Mouse (Mus musculus): ENCODE measurements around the gene Pigk. TPM values are rescaled to one million over a fixed set of nuclear protein-coding genes. Genes with fewer than 3 reads are reported as not detected.

Gene Pigk
- polyA plus RNA-seq, 1 experiment from 2014 or later: 40.9 TPM

GRCm38 (mm10) chr3:152950299-152950698, 236.4 kb downstream of the Pigk start:
- H3K4me3 ChIP-seq (ENCODE audit: low read depth, low read length): no peak overlapping the region
- H3K9ac ChIP-seq (ENCODE audit: low read length): no peak overlapping the region
- H3K9me3 ChIP-seq (ENCODE audit: control insufficient read depth, low read length): no peaks in the 10 kb centered on the region
- H3K4me2 ChIP-seq (replicated peaks; ENCODE audit: low read depth): no peak overlapping the region
- no peak overlapping the region for H3K27ac ChIP-seq (replicated peaks)
- H3K36me3 ChIP-seq (ENCODE audit: control insufficient read depth, insufficient read depth, low read length): no peaks in the 10 kb centered on the region
- no peaks in the 10 kb centered on the region for H3K4me1 ChIP-seq (replicated peaks; ENCODE audit: control insufficient read depth, insufficient read depth)
- ATAC-seq (ENCODE audit: low FRiP score, low TSS enrichment) (no peak), DNase-seq (ENCODE audit: low spot score) (no peak)
- no peaks in the 10 kb centered on the region for H3K27me3 ChIP-seq (ENCODE audit: control insufficient read depth, insufficient read depth, low read length)
- TF ChIP-seq CTCF (IDR thresholded peaks at IDR 0.05; ENCODE audit: low read depth) (no peak), EP300 (optimal IDR thresholded peaks at IDR 0.05) (no peak)
- 90% methylated on average over 5 of the region's 5 CpGs for WGBS

- DNase-seq (ENCODE audit: low spot score) (no peak), ATAC-seq (ENCODE audit: low FRiP score, low TSS enrichment) (no peak)
- H3K4me2 ChIP-seq (replicated peaks; ENCODE audit: low read depth): no peak overlapping the region
- WGBS: 93% methylated on average over 9 of the region's 9 CpGs
- no peaks in the 10 kb centered on the region for H3K36me3 ChIP-seq (ENCODE audit: control insufficient read depth, insufficient read depth, low read length)
- H3K9ac ChIP-seq (ENCODE audit: low read length): no peak overlapping the region
- H3K27ac ChIP-seq (replicated peaks): no peak overlapping the region
- no peaks in the 10 kb centered on the region for H3K9me3 ChIP-seq (ENCODE audit: control insufficient read depth, low read length)
- H3K27me3 ChIP-seq (ENCODE audit: control insufficient read depth, insufficient read depth, low read length): no peaks in the 10 kb centered on the region
- TF ChIP-seq EP300 (optimal IDR thresholded peaks at IDR 0.05): no peak
- no peak for TF ChIP-seq CTCF (IDR thresholded peaks at IDR 0.05; ENCODE audit: low read depth)
- H3K4me3 ChIP-seq (ENCODE audit: low read depth, low read length): no peak overlapping the region
- H3K4me1 ChIP-seq (replicated peaks; ENCODE audit: control insufficient read depth, insufficient read depth): no peaks in the 10 kb centered on the region
Measured at GRCm38 (mm10) chr3:152950914-152951313, 237.0 kb downstream of the Pigk start.

- Histone ChIP-seq H3K9ac (ENCODE audit: low read length) (no peak overlapping the region), H3K27ac (replicated peaks) (no peak overlapping the region), H3K9me3 (ENCODE audit: control insufficient read depth, low read length) (no peaks in the 10 kb centered on the region), H3K4me3 (ENCODE audit: low read depth, low read length) (no peak overlapping the region), H3K36me3 (ENCODE audit: control insufficient read depth, insufficient read depth, low read length) (no peaks in the 10 kb centered on the region), H3K4me2 (replicated peaks; ENCODE audit: low read depth) (no peak overlapping the region), H3K4me1 (replicated peaks; ENCODE audit: control insufficient read depth, insufficient read depth) (no peaks in the 10 kb centered on the region), H3K27me3 (ENCODE audit: control insufficient read depth, insufficient read depth, low read length) (no peaks in the 10 kb centered on the region)
- no peak for DNase-seq (ENCODE audit: low spot score)
- no peak for TF ChIP-seq CTCF (IDR thresholded peaks at IDR 0.05; ENCODE audit: low read depth)
- no peak for TF ChIP-seq EP300 (optimal IDR thresholded peaks at IDR 0.05)
- 51% methylated on average over 11 of the region's 11 CpGs for WGBS
- ATAC-seq (ENCODE audit: low FRiP score, low TSS enrichment): no peak
Measured at GRCm38 (mm10) chr3:152951634-152952545, 238.0 kb downstream of the Pigk start.

DNA sequence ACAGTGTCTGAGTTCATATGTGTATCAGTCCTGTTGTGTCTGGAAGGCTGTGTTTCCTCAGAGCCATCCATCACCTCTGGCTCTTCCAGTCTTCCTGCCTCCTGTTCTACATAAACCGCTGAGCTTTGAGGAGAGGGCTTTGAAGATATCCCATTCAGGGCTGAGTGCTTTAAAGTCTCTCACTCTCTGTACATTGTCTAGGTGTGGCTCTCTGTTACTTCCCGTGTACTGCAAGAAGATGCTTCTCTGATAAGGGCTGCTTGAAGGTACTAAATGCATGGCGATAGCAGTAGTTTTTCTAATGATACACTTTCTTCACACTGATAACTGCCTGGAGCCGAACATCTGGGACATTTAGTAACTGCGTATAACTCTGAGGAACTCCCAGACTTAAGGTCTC, 242.1 kb downstream of the Pigk start:
- 60% methylated on average over 5 of the region's 5 CpGs for WGBS
- no peak overlapping the region for H3K4me3 ChIP-seq (ENCODE audit: low read depth, low read length)
- H3K4me2 ChIP-seq (replicated peaks; ENCODE audit: low read depth): no peak overlapping the region
- ATAC-seq (ENCODE audit: low FRiP score, low TSS enrichment) (no peak), DNase-seq (ENCODE audit: low spot score) (no peak)
- H3K27ac ChIP-seq (replicated peaks): no peak overlapping the region
- no peaks in the 10 kb centered on the region for H3K36me3 ChIP-seq (ENCODE audit: control insufficient read depth, insufficient read depth, low read length)
- H3K9ac ChIP-seq (ENCODE audit: low read length): no peak overlapping the region
- no peak for TF ChIP-seq EP300 (optimal IDR thresholded peaks at IDR 0.05)
- TF ChIP-seq CTCF (IDR thresholded peaks at IDR 0.05; ENCODE audit: low read depth): no peak
- H3K9me3 ChIP-seq (ENCODE audit: control insufficient read depth, low read length): no peaks in the 10 kb centered on the region
- no peaks in the 10 kb centered on the region for H3K4me1 ChIP-seq (replicated peaks; ENCODE audit: control insufficient read depth, insufficient read depth)
- no peaks in the 10 kb centered on the region for H3K27me3 ChIP-seq (ENCODE audit: control insufficient read depth, insufficient read depth, low read length)

GRCm38 (mm10) chr3:152956771-152957170, 242.9 kb downstream of the Pigk start:
- Histone ChIP-seq H3K9ac (ENCODE audit: low read length) (no peak overlapping the region), H3K4me3 (ENCODE audit: low read depth, low read length) (no peak overlapping the region), H3K4me1 (replicated peaks; ENCODE audit: control insufficient read depth, insufficient read depth) (no peaks in the 10 kb centered on the region), H3K36me3 (ENCODE audit: control insufficient read depth, insufficient read depth, low read length) (no peaks in the 10 kb centered on the region), H3K27me3 (ENCODE audit: control insufficient read depth, insufficient read depth, low read length) (no peaks in the 10 kb centered on the region), H3K4me2 (replicated peaks; ENCODE audit: low read depth) (no peak overlapping the region), H3K9me3 (ENCODE audit: control insufficient read depth, low read length) (no peaks in the 10 kb centered on the region), H3K27ac (replicated peaks) (no peak overlapping the region)
- ATAC-seq (ENCODE audit: low FRiP score, low TSS enrichment) (no peak), DNase-seq (ENCODE audit: low spot score) (no peak)
- 72% methylated on average over 4 of the region's 4 CpGs for WGBS
- TF ChIP-seq EP300 (optimal IDR thresholded peaks at IDR 0.05) (no peak), CTCF (IDR thresholded peaks at IDR 0.05; ENCODE audit: low read depth) (no peak)

Measured in stomach, postnatal 0 days (tissue).